Comparison of ENCODE assay signal across 24 mouse cellular contexts in the genomic region with DNA sequence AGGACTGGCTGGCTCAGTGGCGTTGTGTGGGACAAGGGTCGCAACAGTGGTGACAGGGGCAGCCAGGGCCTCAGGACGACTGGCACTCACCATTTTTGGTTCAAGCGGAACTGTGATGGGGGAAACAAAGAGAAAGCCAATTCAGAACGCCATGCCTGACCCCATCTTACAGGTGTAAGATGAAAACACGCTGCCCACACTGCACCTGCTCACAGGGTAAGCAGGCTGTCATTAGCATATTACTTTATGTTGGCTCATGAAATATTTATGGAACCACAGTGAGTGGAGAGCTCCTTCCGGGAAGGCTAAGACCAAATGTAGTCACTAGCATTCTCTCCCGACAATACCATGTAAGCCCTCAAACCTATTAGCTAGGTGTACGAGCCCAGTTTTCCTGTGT. TPM values are rescaled to one million over a fixed set of nuclear protein-coding genes. Genes with fewer than 3 reads are reported as not detected.
DNase-seq lines count a peak whose midpoint lies in the region; ATAC-seq and TF ChIP-seq lines count a peak whose summit lies in the region.
"Had no signal": no experiment of that assay in that cellular context is flagged by ENCODE, and none has a peak within 500 bp of the region (broad histone marks: within the 10 kb centered on the region; RNA-seq: fewer than 3 reads in every experiment).

No protein-coding gene starts in this region.

- no peak for DNase-seq in forebrain, embryonic 14.5 days (ENCODE audit: low spot score)
- DNase-seq in left cerebral cortex, adult 2 months (ENCODE audit: extremely low spot score in 1 of 2, low spot score in 2 of 2): no peak
- no peak for DNase-seq in left cerebral cortex, postnatal 4 days
- peak; percentile 58 for DNase-seq in brain, adult 2 months (ENCODE audit: low read depth, low spot score)
- peak; percentile 71 for DNase-seq in midbrain, embryonic 14.5 days
- DNase-seq in B cell, adult 2 months: no peak
- DNase-seq: adrenal gland, postnatal 25 days; cerebellum, adult 8-10 months; heart, adult 2 months; heart, postnatal 36 days; kidney, adult 9 months; kidney, postnatal 25 days; liver, embryonic 13.5 days; lung, embryonic 14.5 days; lung, postnatal 36 days; thymus, postnatal 36 days had no signal

- no peak overlapping the region for H3K4me2 ChIP-seq in forebrain, embryonic 14.5 days (ENCODE audit: low read length)
- no peak overlapping the region for H3K4me2 ChIP-seq in forebrain, embryonic 15.5 days (replicated peaks)
- peak overlapping the region; percentile 22; the same call in 1 of the 2 replicates for H3K4me2 ChIP-seq in midbrain, embryonic 14.5 days (ENCODE audit: low read length)
- H3K4me2 ChIP-seq: intestine, embryonic 15.5 days; limb, embryonic 13.5 days; liver, embryonic 13.5 days; lung, embryonic 14.5 days had no signal

- H3K27ac ChIP-seq in forebrain, embryonic 14.5 days (ENCODE audit: low read depth, low read length): no peak overlapping the region
- no peak overlapping the region for H3K27ac ChIP-seq in forebrain, embryonic 15.5 days (replicated peaks)
- H3K27ac ChIP-seq in left cerebral cortex, adult 2 months: peak overlapping the region; percentile 2
- peak overlapping the region; percentile 42; the same call in 1 of the 2 replicates for H3K27ac ChIP-seq in midbrain, embryonic 14.5 days (replicated peaks; ENCODE audit: low read depth, low read length)
- H3K27ac ChIP-seq: heart, adult 2 months; intestine, embryonic 15.5 days; limb, embryonic 13.5 days; liver, embryonic 13.5 days had no signal

- no peak for TF ChIP-seq CTCF in left cerebral cortex, adult 2 months (IDR thresholded peaks at IDR 0.05)

- no peaks in the 10 kb centered on the region for H3K27me3 ChIP-seq in forebrain, embryonic 14.5 days (replicated peaks; ENCODE audit: control insufficient read depth, insufficient read depth, low read length)
- H3K27me3 ChIP-seq in forebrain, embryonic 15.5 days: no peaks in the 10 kb centered on the region
- no peaks in the 10 kb centered on the region for H3K27me3 ChIP-seq in midbrain, embryonic 14.5 days (ENCODE audit: control insufficient read depth, insufficient read depth, low read length)
- H3K27me3 ChIP-seq: intestine, embryonic 15.5 days; limb, embryonic 13.5 days; liver, embryonic 13.5 days had no signal

- ATAC-seq in forebrain, embryonic 14.5 days: peak; percentile 57; the same call in 1 of the 2 replicates
- ATAC-seq in forebrain, embryonic 15.5 days (replicated peaks): no peak
- ATAC-seq in midbrain, embryonic 14.5 days (ENCODE audit: low FRiP score, low TSS enrichment): peak; percentile 64; the same call in 1 of the 2 replicates
- ATAC-seq: intestine, embryonic 15.5 days had no signal

- H3K9me3 ChIP-seq in forebrain, embryonic 14.5 days (replicated peaks; ENCODE audit: control insufficient read depth, low read length): no peaks in the 10 kb centered on the region
- H3K9me3 ChIP-seq in forebrain, embryonic 15.5 days: no peaks in the 10 kb centered on the region
- no peaks in the 10 kb centered on the region for H3K9me3 ChIP-seq in midbrain, embryonic 14.5 days (ENCODE audit: control insufficient read depth, low read length)
- H3K9me3 ChIP-seq: intestine, embryonic 15.5 days; limb, embryonic 13.5 days; liver, embryonic 13.5 days had no signal

- H3K4me3 ChIP-seq in forebrain, embryonic 14.5 days (ENCODE audit: low read depth, low read length): no peak overlapping the region
- no peak overlapping the region for H3K4me3 ChIP-seq in forebrain, embryonic 15.5 days
- H3K4me3 ChIP-seq in left cerebral cortex, adult 2 months: no peak overlapping the region
- H3K4me3 ChIP-seq in midbrain, embryonic 14.5 days (replicated peaks; ENCODE audit: low read depth, low read length): no peak overlapping the region
- H3K4me3 ChIP-seq: heart, adult 2 months; intestine, embryonic 15.5 days; limb, embryonic 13.5 days; liver, embryonic 13.5 days had no signal

- no peak overlapping the region for H3K9ac ChIP-seq in forebrain, embryonic 14.5 days (ENCODE audit: low read length)
- H3K9ac ChIP-seq in forebrain, embryonic 15.5 days (replicated peaks): no peak overlapping the region
- H3K9ac ChIP-seq in midbrain, embryonic 14.5 days (replicated peaks; ENCODE audit: low read length): no peak overlapping the region
- H3K9ac ChIP-seq: intestine, embryonic 15.5 days; limb, embryonic 13.5 days; liver, embryonic 13.5 days; lung, embryonic 14.5 days had no signal

- no peaks in the 10 kb centered on the region for H3K36me3 ChIP-seq in forebrain, embryonic 14.5 days (ENCODE audit: control insufficient read depth, insufficient read depth, low read length)
- no peaks in the 10 kb centered on the region for H3K36me3 ChIP-seq in forebrain, embryonic 15.5 days
- H3K36me3 ChIP-seq in midbrain, embryonic 14.5 days (ENCODE audit: control insufficient read depth, insufficient read depth, low read length): no peaks in the 10 kb centered on the region
- H3K36me3 ChIP-seq: intestine, embryonic 15.5 days; limb, embryonic 13.5 days; liver, embryonic 13.5 days had no signal

- no peaks in the 10 kb centered on the region for H3K4me1 ChIP-seq in forebrain, embryonic 14.5 days (ENCODE audit: control insufficient read depth, insufficient read depth, low read length)
- peaks cover 5% of the 10 kb centered on the region; the same call in 1 of the 2 replicates for H3K4me1 ChIP-seq in forebrain, embryonic 15.5 days
- peaks cover 12% of the 10 kb centered on the region; the same call in 1 of the 2 replicates for H3K4me1 ChIP-seq in midbrain, embryonic 14.5 days (ENCODE audit: control insufficient read depth, insufficient read depth, low read length)
- H3K4me1 ChIP-seq: intestine, embryonic 15.5 days; limb, embryonic 13.5 days; liver, embryonic 13.5 days had no signal

- intact Hi-C loops in left cerebral cortex, adult 2 months (cut with DNase I): no loop called here
- intact Hi-C loops in left cerebral cortex, postnatal 4 days (cut with DNase I): no loop called here

- 67% methylated on average over 9 of the region's 9 CpGs for WGBS in forebrain, embryonic 14.5 days
- WGBS in forebrain, embryonic 15.5 days: 54% methylated on average over 9 of the region's 9 CpGs
- WGBS in midbrain, embryonic 14.5 days: 28% methylated on average over 9 of the region's 9 CpGs

RNA-seq across cellular contexts. Expression of a gene that starts 9.0 kb away (rescaled TPM):
- not detected in 2 replicates for polyA plus RNA-seq in forebrain, embryonic 14.5 days (2014; fragmentation: Nextera tagmentation; extraction: Ambion mirVana)
- polyA plus RNA-seq in forebrain, embryonic 15.5 days (2015; fragmentation: Nextera tagmentation; extraction: Ambion mirVana): 0.34 and 0.39 TPM in 2 replicates
- total RNA-seq in left cerebral cortex, adult 2 months (2021): 1 to 10 TPM; 3.2 to 4.0 TPM
- total RNA-seq in left cerebral cortex, postnatal 4 days (2021): 1 to 10 TPM; 2.4 to 2.6 TPM
- polyA plus RNA-seq in midbrain, embryonic 14.5 days (2014; fragmentation: Nextera tagmentation; extraction: Ambion mirVana): 0.20 and 0.72 TPM in 2 replicates
- total RNA-seq: adrenal gland, postnatal 25 days; gastrocnemius, adult 8-10 months; heart, adult 2 months; heart, postnatal 36 days; megakaryocyte-erythroid progenitor cell, adult 5-6 weeks had no signal
- polyA plus RNA-seq: heart, adult 2 months; heart, embryonic 14.5 days; intestine, embryonic 15.5 days; limb, embryonic 13.5 days; liver, embryonic 13.5 days; lung, embryonic 14.5 days; spleen, adult 2 months; stomach, embryonic 14.5 days had no signal

Comparison
In these comparisons a context has a peak if more than half of its experiments do, and no peak if none do; other contexts are left out.
1. DNase-seq: peak in brain, adult 2 months (single experiment) and midbrain, embryonic 14.5 days (single experiment); none in forebrain, embryonic 14.5 days (single experiment), left cerebral cortex, adult 2 months (0 of 2), left cerebral cortex, postnatal 4 days (single experiment) and B cell, adult 2 months (0 of 2).
2. H3K27ac ChIP-seq: peak in left cerebral cortex, adult 2 months (single experiment) and midbrain, embryonic 14.5 days (single experiment); none in forebrain, embryonic 14.5 days (single experiment) and forebrain, embryonic 15.5 days (single experiment).